Mouse (Mus musculus) olfactory bulb, adult 2 months (tissue): ENCODE results near the gene Ipcef1. TPM values are rescaled to one million over a fixed set of nuclear protein-coding genes. Genes with fewer than 3 reads are reported as not detected.

Experiments
- H3K27ac ChIP-seq: fragments of 200-500 bp; 2 replicates; pipeline ENCODE4 v1.5.1; 2012; ENCODE audit warnings: low read depth, low read length; ENCODE audit not compliant: insufficient read depth
- H3K4me1 ChIP-seq: fragments of 200-500 bp; 2 replicates; pipeline ENCODE4 v1.6.1; 2012; ENCODE audit warnings: low read length; ENCODE audit not compliant: control insufficient read depth, insufficient read depth
- H3K4me3 ChIP-seq: fragments of 200-500 bp; 2 replicates; pipeline ENCODE4 v1.5.1; 2012; ENCODE audit warnings: mild to moderate bottlenecking, low read depth, low read length, moderate library complexity; ENCODE audit not compliant: insufficient read depth
- CTCF ChIP-seq: fragments of 200-500 bp; IDR thresholded peaks from 2 replicates; pipeline ENCODE4 v1.5.1; 2012; ENCODE audit warnings: low read depth, mild to moderate bottlenecking, low read length, moderate library complexity; ENCODE audit not compliant: insufficient read depth
- POLR2A ChIP-seq: fragments of 200-500 bp; IDR thresholded peaks from 2 replicates; pipeline ENCODE4 v1.6.1; 2012; ENCODE audit warnings: mild to moderate bottlenecking, low read depth, low read length, moderate library complexity; ENCODE audit not compliant: insufficient read depth
- WGBS: fragments of 180-500 bp; shearing (Covaris S2); methylation state at CpG from one replicate; pipeline ENCODE4 v1.1.7; 2018; 5-methylcytosine and 5-hydroxymethylcytosine counted together
- polyA plus RNA-seq: library from polyadenylated mRNA; stranded (reverse); fragments of >200 nt; gene quantifications from 2 replicates; pipeline ENCODE4 v1.2.4, GENCODE M21; 2012; ENCODE audit warnings: low replicate concordance; ENCODE audit not compliant: missing spikeins, insufficient read depth, insufficient read length

The Ipcef1 gene
- polyA plus RNA-seq, 1 experiment: not detected

DNA sequence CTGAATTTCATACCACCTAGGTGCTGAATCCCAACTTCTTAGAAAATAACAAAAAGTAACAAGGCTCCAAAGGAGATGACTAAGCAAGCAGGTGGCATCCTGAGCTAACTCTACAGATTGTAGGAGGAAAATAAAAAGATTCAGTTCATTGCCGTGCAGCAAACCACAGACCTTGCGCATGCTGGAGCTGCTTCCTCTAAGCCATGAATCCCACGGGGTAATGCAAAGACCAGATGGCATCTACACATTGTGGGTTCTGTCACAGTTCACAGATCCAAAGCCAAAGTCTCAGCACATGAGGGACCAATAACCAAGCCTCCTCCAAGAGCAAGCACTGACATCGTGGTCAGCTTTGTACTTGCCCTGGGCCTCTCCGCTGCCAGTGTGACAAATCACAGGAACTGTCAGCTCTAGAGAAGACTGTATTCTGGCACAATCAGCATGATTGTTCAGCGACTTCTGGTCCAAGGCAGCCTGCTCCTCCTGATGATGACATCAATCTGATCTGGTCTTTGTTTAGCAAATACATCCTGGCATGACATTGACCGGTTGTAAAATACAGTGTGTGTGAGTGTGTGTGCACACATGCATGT, 204.0 kb downstream of the Ipcef1 start:
- Histone ChIP-seq H3K4me3 (no peak overlapping the region), H3K4me1 (no peaks in the 10 kb centered on the region), H3K27ac (no peak overlapping the region)
- 63% methylated on average over 7 of the region's 7 CpGs for WGBS
- no peak for TF ChIP-seq POLR2A
- no peak for TF ChIP-seq CTCF

DNA sequence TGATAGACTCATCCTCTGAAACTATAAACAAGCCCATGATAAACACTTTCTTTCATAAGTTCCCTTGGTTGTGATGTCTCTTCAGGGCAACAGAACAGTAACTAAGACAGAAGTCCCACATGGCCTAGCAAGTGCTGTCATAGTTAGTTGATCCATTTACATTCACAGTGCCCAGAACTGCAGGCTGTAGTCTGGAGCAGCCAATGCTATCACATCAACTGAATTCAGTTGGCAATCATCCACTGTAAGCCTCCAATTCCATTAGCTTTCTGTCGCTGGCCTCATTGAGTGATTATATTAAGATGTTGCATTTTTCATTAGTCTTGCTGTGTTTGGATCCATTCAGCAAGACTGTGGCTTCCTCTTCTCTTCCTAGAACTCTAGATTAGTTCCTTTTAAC, 206.0 kb downstream of the Ipcef1 start:
- TF ChIP-seq POLR2A (no peak), CTCF (no peak)
- WGBS: 63% methylated on average over 1 of the region's 1 CpGs
- 0 out of 2 replicates have a peak, but pooled peaks cover 2% of the 10 kb centered on the region for H3K4me1 ChIP-seq
- H3K27ac ChIP-seq: no peak overlapping the region
- H3K4me3 ChIP-seq: no peak overlapping the region

DNA sequence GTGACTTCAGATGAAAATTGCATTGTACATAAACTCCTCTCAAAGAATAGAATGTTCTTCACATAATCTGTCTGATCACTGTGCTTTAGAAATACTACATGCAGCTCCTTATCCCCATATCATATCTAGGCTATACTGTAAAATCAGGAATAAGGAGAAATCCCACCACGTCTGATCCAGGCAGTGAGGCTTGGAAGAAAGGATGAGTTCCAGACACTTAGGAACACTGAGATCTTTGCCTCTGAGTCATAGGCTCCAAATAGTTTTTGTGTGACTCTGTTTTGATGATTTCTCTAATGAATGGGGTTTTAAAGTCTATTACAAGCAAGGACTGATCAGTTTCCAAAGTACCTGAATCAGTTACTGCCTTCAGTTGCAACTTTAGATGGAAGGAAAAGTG, 210.1 kb downstream of the Ipcef1 start:
- WGBS: 38% methylated on average over 1 of the region's 1 CpGs
- H3K4me3 ChIP-seq: no peak overlapping the region
- 0 out of 2 replicates have a peak, but pooled peaks cover 2% of the 10 kb centered on the region for H3K4me1 ChIP-seq
- no peak overlapping the region for H3K27ac ChIP-seq
- TF ChIP-seq POLR2A: no peak
- TF ChIP-seq CTCF: no peak

Other genes with a start within 250 kb of the Ipcef1 start
- not detected in 2 replicates for gene Cnksr3, start 159.8 kb upstream of the Ipcef1 start, polyA plus RNA-seq